Mouse (Mus musculus): ENCODE data around the gene Prdm11. TPM values are rescaled to one million over a fixed set of nuclear protein-coding genes. Genes with fewer than 3 reads are reported as not detected.

The Prdm11 gene
- polyA plus RNA-seq, 1 experiment from 2014 or later, result 8.0 TPM

DNA sequence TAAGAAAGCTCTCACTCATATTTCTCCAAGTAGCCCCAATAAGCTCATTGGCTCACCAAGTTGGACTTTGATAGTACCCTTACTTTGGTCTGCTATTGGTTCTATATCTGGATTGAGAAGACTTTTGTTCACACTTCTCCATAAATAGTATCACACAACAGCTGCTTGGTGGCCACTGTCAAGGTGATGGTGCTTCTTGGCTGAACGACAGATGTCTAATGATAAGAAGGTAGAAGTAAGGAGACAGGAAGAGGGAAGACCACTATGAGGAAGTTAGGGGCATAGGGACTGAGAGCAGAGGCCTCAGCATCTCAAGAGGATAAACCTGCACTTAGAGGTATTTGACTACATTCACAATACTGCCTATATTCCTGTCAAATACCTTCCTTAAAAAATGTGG is 81.6 kb downstream of the Prdm11 start:
- 90% methylated on average over 1 of the region's 1 CpGs for WGBS
- Histone ChIP-seq H3K27ac (ENCODE audit: low read length) (no peak overlapping the region), H3K27me3 (ENCODE audit: control insufficient read depth, insufficient read depth, low read length) (no peaks in the 10 kb centered on the region), H3K9me3 (ENCODE audit: control insufficient read depth, low read depth, low read length) (no peaks in the 10 kb centered on the region), H3K9ac (replicated peaks; ENCODE audit: low read depth, low read length) (no peak overlapping the region), H3K4me3 (ENCODE audit: low read depth, low read length) (no peak overlapping the region), H3K4me2 (replicated peaks; ENCODE audit: low read depth, low read length) (no peak overlapping the region), H3K4me1 (ENCODE audit: control insufficient read depth, insufficient read depth, low read length) (peaks cover 8% of the 10 kb centered on the region), H3K36me3 (ENCODE audit: control insufficient read depth, insufficient read depth, low read length) (peaks cover 6% of the 10 kb centered on the region; the same call in 1 of the 2 replicates)
- ATAC-seq (ENCODE audit: insufficient number of reproducible peaks, insufficient read depth, low FRiP score, low read depth), result no peak

DNA sequence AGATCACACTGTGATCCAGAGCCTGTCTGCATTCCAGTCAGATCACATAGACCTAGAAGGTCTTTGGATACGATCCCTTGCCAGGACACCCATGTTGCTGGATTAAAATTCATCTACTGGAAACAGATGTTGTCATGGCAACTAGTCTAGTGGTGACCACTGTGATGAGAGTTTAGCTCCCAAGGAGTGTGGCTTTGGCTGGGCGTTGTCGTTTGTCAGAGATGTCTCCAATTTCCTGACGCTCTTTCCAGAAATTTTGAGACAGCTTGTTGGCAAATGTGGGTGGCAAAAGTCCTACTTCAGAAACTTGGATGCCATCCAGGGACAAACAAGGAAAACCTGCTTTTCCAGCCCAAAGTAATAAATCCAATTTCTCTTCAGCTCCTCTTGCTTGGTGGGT is 87.3 kb downstream of the Prdm11 start:
- Histone ChIP-seq H3K4me2 (replicated peaks; ENCODE audit: low read depth, low read length) (no peak overlapping the region), H3K9me3 (ENCODE audit: control insufficient read depth, low read depth, low read length) (no peaks in the 10 kb centered on the region; the same call in 1 of the 2 replicates), H3K4me1 (ENCODE audit: control insufficient read depth, insufficient read depth, low read length) (no peaks in the 10 kb centered on the region), H3K9ac (replicated peaks; ENCODE audit: low read depth, low read length) (no peak overlapping the region), H3K36me3 (ENCODE audit: control insufficient read depth, insufficient read depth, low read length) (no peaks in the 10 kb centered on the region), H3K27ac (ENCODE audit: low read length) (no peak overlapping the region), H3K27me3 (ENCODE audit: control insufficient read depth, insufficient read depth, low read length) (no peaks in the 10 kb centered on the region), H3K4me3 (ENCODE audit: low read depth, low read length) (no peak overlapping the region)
- no peak for ATAC-seq (ENCODE audit: insufficient number of reproducible peaks, insufficient read depth, low FRiP score, low read depth)
- WGBS, result 73% methylated on average over 4 of the region's 4 CpGs

DNA sequence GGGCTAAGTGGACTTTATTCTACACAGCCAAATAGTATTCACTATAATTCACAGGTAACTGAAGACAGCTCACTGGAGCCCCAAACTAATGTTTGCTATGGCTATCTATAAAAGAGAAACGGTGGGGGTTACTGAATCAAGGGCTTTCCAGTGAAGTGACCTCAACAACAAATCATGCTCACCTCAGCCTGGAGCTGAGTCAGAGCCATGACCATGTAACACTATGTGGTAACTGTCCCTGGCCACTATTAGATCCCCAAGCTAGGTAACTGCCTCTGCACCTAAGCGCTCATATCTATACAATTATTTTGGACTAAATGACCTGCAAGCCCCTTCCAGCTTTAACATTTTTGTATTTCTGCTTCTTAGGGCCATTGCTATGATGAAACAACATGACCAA is 89.0 kb downstream of the Prdm11 start:
- Histone ChIP-seq H3K9ac (replicated peaks; ENCODE audit: low read depth, low read length) (no peak overlapping the region), H3K9me3 (ENCODE audit: control insufficient read depth, low read depth, low read length) (no peaks in the 10 kb centered on the region; the same call in 1 of the 2 replicates), H3K27ac (ENCODE audit: low read length) (no peak overlapping the region), H3K36me3 (ENCODE audit: control insufficient read depth, insufficient read depth, low read length) (no peaks in the 10 kb centered on the region), H3K27me3 (ENCODE audit: control insufficient read depth, insufficient read depth, low read length) (no peaks in the 10 kb centered on the region), H3K4me1 (ENCODE audit: control insufficient read depth, insufficient read depth, low read length) (no peaks in the 10 kb centered on the region), H3K4me2 (replicated peaks; ENCODE audit: low read depth, low read length) (no peak overlapping the region), H3K4me3 (ENCODE audit: low read depth, low read length) (no peak overlapping the region)
- ATAC-seq (ENCODE audit: insufficient number of reproducible peaks, insufficient read depth, low FRiP score, low read depth), result no peak
- WGBS, result 87% methylated on average over 2 of the region's 2 CpGs

DNA sequence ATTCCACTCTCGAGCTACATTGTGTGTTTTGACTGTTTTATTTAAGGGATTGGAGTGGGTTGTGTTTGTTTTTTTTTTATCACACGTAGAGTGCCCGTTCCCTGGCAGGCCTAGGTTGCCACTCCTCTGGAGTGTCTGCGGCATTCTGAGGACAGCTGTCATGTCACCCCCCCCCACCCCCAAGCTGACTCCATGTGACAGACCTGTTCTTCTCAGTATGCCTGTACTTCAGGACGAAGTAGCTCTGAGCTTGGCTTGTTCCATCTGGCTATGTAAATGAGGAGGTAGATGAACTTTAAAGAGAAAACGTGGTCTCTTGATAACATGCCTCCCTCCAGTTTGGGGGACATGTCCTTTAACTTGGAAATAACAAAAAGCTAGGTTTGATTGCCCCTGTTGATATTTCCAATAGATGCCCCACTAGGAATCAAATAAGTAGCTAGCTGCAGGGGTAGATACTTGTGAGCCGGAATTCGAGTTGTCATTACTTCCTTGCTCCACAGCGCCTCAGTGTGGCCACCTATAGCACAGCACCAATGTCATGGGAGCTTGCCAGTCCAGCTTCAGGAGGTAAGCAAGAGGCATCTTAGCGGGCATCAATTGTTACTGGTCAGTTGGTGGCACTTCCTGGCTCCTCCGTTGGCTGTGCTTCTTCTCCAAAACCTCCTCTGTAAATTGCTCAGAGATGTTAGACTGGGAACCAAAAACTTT is 91.4 kb downstream of the Prdm11 start:
- ATAC-seq (ENCODE audit: insufficient number of reproducible peaks, insufficient read depth, low FRiP score, low read depth), result no peak
- no peak overlapping the region for H3K4me3 ChIP-seq (ENCODE audit: low read depth, low read length)
- H3K9ac ChIP-seq (replicated peaks; ENCODE audit: low read depth, low read length), result no peak overlapping the region
- no peaks in the 10 kb centered on the region for H3K27me3 ChIP-seq (ENCODE audit: control insufficient read depth, insufficient read depth, low read length)
- no peaks in the 10 kb centered on the region; the same call in 1 of the 2 replicates for H3K9me3 ChIP-seq (ENCODE audit: control insufficient read depth, low read depth, low read length)
- H3K4me1 ChIP-seq (ENCODE audit: control insufficient read depth, insufficient read depth, low read length), result no peaks in the 10 kb centered on the region
- WGBS, result 42% methylated on average over 11 of the region's 11 CpGs
- H3K36me3 ChIP-seq (ENCODE audit: control insufficient read depth, insufficient read depth, low read length), result no peaks in the 10 kb centered on the region
- no peak overlapping the region for H3K27ac ChIP-seq (ENCODE audit: low read length)
- no peak overlapping the region for H3K4me2 ChIP-seq (replicated peaks; ENCODE audit: low read depth, low read length)

DNA sequence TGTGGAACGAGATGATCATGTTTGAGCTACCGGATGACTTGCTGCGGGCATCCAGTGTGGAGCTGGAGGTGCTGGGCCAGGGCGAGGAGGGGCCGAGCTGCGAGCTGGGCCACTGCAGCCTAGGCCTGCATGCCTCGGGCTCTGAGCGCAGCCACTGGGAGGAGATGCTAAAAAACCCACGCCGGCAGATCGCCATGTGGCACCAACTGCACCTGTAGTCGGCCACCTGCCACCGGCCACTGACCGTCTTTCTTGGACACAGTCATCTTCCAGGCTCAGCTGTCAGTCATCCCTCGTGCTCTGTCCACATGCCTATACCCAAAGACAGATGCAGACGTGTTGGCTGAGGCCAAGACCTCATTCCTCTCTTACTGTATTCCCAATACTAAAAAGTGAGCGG is 92.5 kb downstream of the Prdm11 start:
- H3K36me3 ChIP-seq (ENCODE audit: control insufficient read depth, insufficient read depth, low read length), result no peaks in the 10 kb centered on the region
- no peaks in the 10 kb centered on the region; the same call in 1 of the 2 replicates for H3K9me3 ChIP-seq (ENCODE audit: control insufficient read depth, low read depth, low read length)
- 90% methylated on average over 17 of the region's 17 CpGs for WGBS
- H3K4me2 ChIP-seq (replicated peaks; ENCODE audit: low read depth, low read length), result no peak overlapping the region
- no peak overlapping the region for H3K27ac ChIP-seq (ENCODE audit: low read length)
- ATAC-seq (ENCODE audit: insufficient number of reproducible peaks, insufficient read depth, low FRiP score, low read depth), result no peak
- 0 out of 2 replicates have a peak, but pooled peaks cover 2% of the 10 kb centered on the region for H3K4me1 ChIP-seq (ENCODE audit: control insufficient read depth, insufficient read depth, low read length)
- no peak overlapping the region for H3K9ac ChIP-seq (replicated peaks; ENCODE audit: low read depth, low read length)
- no peak overlapping the region for H3K4me3 ChIP-seq (ENCODE audit: low read depth, low read length)
- no peaks in the 10 kb centered on the region for H3K27me3 ChIP-seq (ENCODE audit: control insufficient read depth, insufficient read depth, low read length)

DNA sequence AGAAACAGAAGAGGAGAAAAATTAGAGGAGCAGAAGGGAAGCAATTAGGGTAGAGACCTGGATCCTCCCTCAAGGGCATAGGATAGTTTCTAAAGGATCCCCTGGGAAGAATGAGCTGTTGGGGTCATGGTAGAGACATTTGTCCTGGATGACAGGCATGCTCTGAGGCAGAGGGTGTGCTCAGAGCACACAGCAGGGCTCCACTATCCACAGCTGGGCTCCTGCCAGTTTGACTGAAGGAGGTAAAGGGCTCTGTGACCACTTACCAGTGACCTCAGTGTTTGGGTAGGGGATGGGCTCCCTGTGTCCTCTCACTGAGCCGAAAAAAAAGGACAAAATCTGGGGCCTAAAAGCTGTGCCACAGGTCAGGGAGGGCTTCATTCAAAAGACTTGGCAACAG is 96.4 kb downstream of the Prdm11 start:
- H3K27me3 ChIP-seq (ENCODE audit: control insufficient read depth, insufficient read depth, low read length), result no peaks in the 10 kb centered on the region
- no peaks in the 10 kb centered on the region for H3K36me3 ChIP-seq (ENCODE audit: control insufficient read depth, insufficient read depth, low read length)
- H3K9me3 ChIP-seq (ENCODE audit: control insufficient read depth, low read depth, low read length), result no peaks in the 10 kb centered on the region
- H3K4me2 ChIP-seq (replicated peaks; ENCODE audit: low read depth, low read length), result no peak overlapping the region
- H3K27ac ChIP-seq (ENCODE audit: low read length), result no peak overlapping the region
- H3K4me1 ChIP-seq (ENCODE audit: control insufficient read depth, insufficient read depth, low read length), result peaks cover 8% of the 10 kb centered on the region; the same call in 1 of the 2 replicates
- whole genome bisulfite sequencing, result 18% methylated on average over 1 of the region's 1 CpGs
- H3K4me3 ChIP-seq (ENCODE audit: low read depth, low read length), result no peak overlapping the region
- no peak for ATAC-seq (ENCODE audit: insufficient number of reproducible peaks, insufficient read depth, low FRiP score, low read depth)
- no peak overlapping the region for H3K9ac ChIP-seq (replicated peaks; ENCODE audit: low read depth, low read length)

DNA sequence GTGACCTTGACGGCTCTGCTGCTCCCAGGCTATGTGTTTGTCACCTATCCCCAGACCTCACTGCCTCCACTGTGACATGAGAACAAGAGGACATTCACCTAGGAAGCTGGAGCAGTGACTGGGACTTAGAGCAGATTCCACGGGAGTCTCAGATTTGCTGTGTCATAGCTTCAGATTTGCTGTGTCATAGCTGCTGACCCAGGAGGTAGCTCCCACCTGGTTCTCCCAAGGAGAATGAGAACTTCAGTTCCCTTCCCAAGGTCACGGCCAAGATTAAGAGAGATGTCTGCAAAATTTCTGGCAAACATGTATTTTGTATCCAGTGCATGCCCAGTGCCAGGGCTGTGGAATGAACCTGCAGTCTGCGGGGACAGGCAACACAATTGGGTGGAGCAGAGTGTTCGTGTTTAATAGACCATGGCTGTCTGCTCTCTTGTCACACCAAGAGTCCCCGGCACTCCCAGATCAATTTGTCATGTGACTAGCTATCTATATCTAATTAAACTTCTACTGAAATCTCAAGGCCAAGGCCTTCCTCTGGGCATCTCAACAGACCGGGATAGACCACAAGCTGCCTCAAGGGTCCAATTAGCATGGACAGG is 97.2 kb downstream of the Prdm11 start:
- no peak for ATAC-seq (ENCODE audit: insufficient number of reproducible peaks, insufficient read depth, low FRiP score, low read depth)
- no peaks in the 10 kb centered on the region for H3K36me3 ChIP-seq (ENCODE audit: control insufficient read depth, insufficient read depth, low read length)
- peaks cover 8% of the 10 kb centered on the region; the same call in 1 of the 2 replicates for H3K4me1 ChIP-seq (ENCODE audit: control insufficient read depth, insufficient read depth, low read length)
- no peak overlapping the region for H3K4me3 ChIP-seq (ENCODE audit: low read depth, low read length)
- WGBS, result 54% methylated on average over 7 of the region's 7 CpGs
- H3K27me3 ChIP-seq (ENCODE audit: control insufficient read depth, insufficient read depth, low read length), result no peaks in the 10 kb centered on the region
- H3K9ac ChIP-seq (replicated peaks; ENCODE audit: low read depth, low read length), result no peak overlapping the region
- H3K27ac ChIP-seq (ENCODE audit: low read length), result no peak overlapping the region
- no peaks in the 10 kb centered on the region for H3K9me3 ChIP-seq (ENCODE audit: control insufficient read depth, low read depth, low read length)
- no peak overlapping the region for H3K4me2 ChIP-seq (replicated peaks; ENCODE audit: low read depth, low read length)

DNA sequence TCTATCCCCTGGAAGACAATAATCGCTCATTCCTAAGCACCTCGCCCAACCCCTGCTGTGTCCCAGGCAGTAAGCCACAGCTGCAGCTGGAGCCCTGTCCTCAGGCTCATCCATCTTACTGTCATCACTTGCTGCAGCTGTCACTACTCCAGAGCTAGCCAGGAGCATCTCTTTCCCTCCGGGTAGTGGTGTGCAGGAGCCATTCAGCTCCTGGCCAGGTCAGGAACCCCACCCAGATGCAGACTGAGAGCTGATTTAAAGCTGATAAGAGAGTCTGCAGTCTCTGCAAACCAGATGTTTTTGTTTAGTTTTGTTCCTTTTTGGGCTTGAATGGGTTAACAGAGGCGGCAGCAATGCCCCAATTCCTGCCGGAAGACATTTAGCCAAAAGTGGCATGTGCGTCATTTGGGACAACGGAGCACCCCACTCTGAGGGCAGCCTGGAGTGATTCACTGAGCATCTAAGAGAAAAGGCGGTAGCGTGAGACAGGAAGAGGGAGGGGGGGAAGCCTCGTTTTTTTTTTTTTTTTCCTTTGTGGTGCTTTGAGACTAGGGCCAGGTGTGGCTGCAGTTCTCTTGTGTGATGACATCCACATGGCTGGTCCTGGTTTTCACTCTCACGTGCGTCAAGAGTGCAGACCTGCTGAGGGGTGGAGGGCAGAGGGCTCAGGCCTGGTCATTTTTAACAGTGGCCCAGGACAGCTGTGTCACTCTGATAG is 97.8 kb downstream of the Prdm11 start:
- peaks cover 8% of the 10 kb centered on the region; the same call in 1 of the 2 replicates for H3K4me1 ChIP-seq (ENCODE audit: control insufficient read depth, insufficient read depth, low read length)
- ATAC-seq (ENCODE audit: insufficient number of reproducible peaks, insufficient read depth, low FRiP score, low read depth), result no peak
- no peak overlapping the region for H3K27ac ChIP-seq (ENCODE audit: low read length)
- no peaks in the 10 kb centered on the region for H3K9me3 ChIP-seq (ENCODE audit: control insufficient read depth, low read depth, low read length)
- H3K4me3 ChIP-seq (ENCODE audit: low read depth, low read length), result no peak overlapping the region
- no peaks in the 10 kb centered on the region for H3K27me3 ChIP-seq (ENCODE audit: control insufficient read depth, insufficient read depth, low read length)
- H3K4me2 ChIP-seq (replicated peaks; ENCODE audit: low read depth, low read length), result no peak overlapping the region
- no peaks in the 10 kb centered on the region for H3K36me3 ChIP-seq (ENCODE audit: control insufficient read depth, insufficient read depth, low read length)
- no peak overlapping the region for H3K9ac ChIP-seq (replicated peaks; ENCODE audit: low read depth, low read length)
- WGBS, result 4% methylated on average over 12 of the region's 12 CpGs
